Mouse (Mus musculus): Measurements from ENCODE around the gene Cnot6.

DNA sequence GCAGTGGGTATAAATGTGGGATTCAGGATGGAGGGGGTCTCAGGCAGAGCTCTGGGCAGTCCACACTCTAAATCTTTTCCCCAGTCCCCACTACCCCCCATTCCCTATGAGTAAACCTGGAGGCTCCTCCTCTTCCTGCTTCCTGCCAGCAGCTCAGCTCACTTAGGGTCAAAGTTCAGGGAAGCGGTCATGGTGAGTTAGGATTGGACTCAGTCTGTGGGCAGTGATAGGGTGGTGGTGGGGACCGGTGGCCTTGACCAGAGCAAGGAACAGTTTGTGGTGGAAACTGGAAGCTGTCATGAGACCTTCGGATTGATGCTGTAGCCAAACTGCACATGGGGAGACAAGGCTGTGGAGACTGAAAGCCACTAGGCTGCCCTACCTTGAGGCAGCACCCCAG lies 88.4 kb downstream of the Cnot6 start:
- TF ChIP-seq SMC3 (IDR thresholded peaks at IDR 0.05; ENCODE audit: low read depth, low read length) (no peak), TCF12 (IDR thresholded peaks at IDR 0.05; ENCODE audit: low read depth, low read length) (no peak), HCFC1 (IDR thresholded peaks at IDR 0.05; ENCODE audit: low read depth, low read length) (no peak), CTCF (IDR thresholded peaks at IDR 0.05 in 2 of 3, conservative IDR thresholded peaks at IDR 0.05 in 1 of 3; ENCODE audit: control insufficient read depth in 1 of 3, insufficient read depth in 1 of 3, low read depth in 2 of 3, low read length in 3 of 3, poor library complexity in 1 of 3, severe bottlenecking in 1 of 3) (no peak), TBP (IDR thresholded peaks at IDR 0.05; ENCODE audit: low read depth, low read length) (no peak), GABPA (IDR thresholded peaks at IDR 0.05; ENCODE audit: low read depth, low read length) (no peak), POLR2AphosphoS2 (IDR thresholded peaks at IDR 0.05; ENCODE audit: low read length) (no peak), POLR2A (IDR thresholded peaks at IDR 0.05; ENCODE audit: control insufficient read depth in 1 of 2, insufficient read depth in 1 of 2, low read depth in 1 of 2, low read length in 2 of 2, poor library complexity in 1 of 2) (no peak), MXI1 (IDR thresholded peaks at IDR 0.05; ENCODE audit: low read depth, low read length) (no peak), TAL1 (IDR thresholded peaks at IDR 0.05; ENCODE audit: low read length) (no peak), E2F4 (IDR thresholded peaks at IDR 0.05; ENCODE audit: borderline replicate concordance, low read depth, low read length) (no peak), CHD1 (IDR thresholded peaks at IDR 0.05; ENCODE audit: low read depth, low read length) (no peak), RAD21 (IDR thresholded peaks at IDR 0.05; ENCODE audit: low read depth, low read length) (no peak), EP300 (IDR thresholded peaks at IDR 0.05; ENCODE audit: low read depth in 1 of 2, low read length in 2 of 2) (no peak)
